Mouse (Mus musculus): ENCODE results near the gene Bpi. TPM values are rescaled to one million over a fixed set of nuclear protein-coding genes. Genes with fewer than 3 reads are reported as not detected.

Bpi gene
- polyA plus RNA-seq, 2 experiments, result 0.03 TPM; not detected in 1

GRCm38 (mm10) chr2:158276451-158276850, 18.6 kb downstream of the Bpi start:
- Histone ChIP-seq H3K9ac (ENCODE audit: low read depth, low read length, severe bottlenecking) (no peak overlapping the region), H3K9me3 (ENCODE audit: control insufficient read depth, low read length) (no peaks in the 10 kb centered on the region), H3K27ac (replicated peaks; ENCODE audit: low read depth, low read length) (no peak overlapping the region), H3K4me1 (ENCODE audit: control insufficient read depth, insufficient read depth, low read length) (peaks cover 8% of the 10 kb centered on the region; the same call in 1 of the 2 replicates), H3K27me3 (ENCODE audit: control insufficient read depth, insufficient read depth, low read length) (no peaks in the 10 kb centered on the region), H3K36me3 (ENCODE audit: control insufficient read depth, insufficient read depth, low read length) (no peaks in the 10 kb centered on the region), H3K4me3 (replicated peaks; ENCODE audit: low read length) (no peak overlapping the region), H3K4me2 (replicated peaks; ENCODE audit: low read depth, low read length, severe bottlenecking) (no peak overlapping the region)
- no peak for DNase-seq (ENCODE audit: low spot score)
- no peak for TF ChIP-seq POLR2A (IDR thresholded peaks at IDR 0.05; ENCODE audit: borderline replicate concordance, extremely low read depth, insufficient read depth, insufficient read length)
- WGBS, result 72% methylated on average over 6 of the region's 6 CpGs
- ATAC-seq (ENCODE audit: low FRiP score, low read depth), result no peak

GRCm38 (mm10) chr2:158276878-158277277, 19.0 kb downstream of the Bpi start:
- H3K36me3 ChIP-seq (ENCODE audit: control insufficient read depth, insufficient read depth, low read length), result no peaks in the 10 kb centered on the region
- 66% methylated on average over 4 of the region's 4 CpGs for WGBS

GRCm38 (mm10) chr2:158279656-158280055, 21.8 kb downstream of the Bpi start:
- 87% methylated on average over 4 of the region's 4 CpGs for WGBS
- Histone ChIP-seq H3K36me3 (ENCODE audit: control insufficient read depth, insufficient read depth, low read length) (no peaks in the 10 kb centered on the region), H3K27ac (replicated peaks; ENCODE audit: low read depth, low read length) (no peak overlapping the region), H3K9ac (ENCODE audit: low read depth, low read length, severe bottlenecking) (no peak overlapping the region), H3K4me1 (ENCODE audit: control insufficient read depth, insufficient read depth, low read length) (peaks cover 5% of the 10 kb centered on the region; the same call in 1 of the 2 replicates), H3K4me2 (replicated peaks; ENCODE audit: low read depth, low read length, severe bottlenecking) (no peak overlapping the region), H3K4me3 (replicated peaks; ENCODE audit: low read length) (no peak overlapping the region), H3K27me3 (ENCODE audit: control insufficient read depth, insufficient read depth, low read length) (no peaks in the 10 kb centered on the region), H3K9me3 (ENCODE audit: control insufficient read depth, low read length) (no peaks in the 10 kb centered on the region)
- DNase-seq (ENCODE audit: low spot score), result no peak
- TF ChIP-seq POLR2A (IDR thresholded peaks at IDR 0.05; ENCODE audit: borderline replicate concordance, extremely low read depth, insufficient read depth, insufficient read length), result no peak
- no peak for ATAC-seq (ENCODE audit: low FRiP score, low read depth)

More at GRCm38 (mm10) chr2:158276878-158277277, 19.0 kb downstream of the Bpi start:
- H3K9ac ChIP-seq (ENCODE audit: low read depth, low read length, severe bottlenecking), result no peak overlapping the region
- no peak overlapping the region for H3K4me3 ChIP-seq (replicated peaks; ENCODE audit: low read length)
- no peak for TF ChIP-seq POLR2A (IDR thresholded peaks at IDR 0.05; ENCODE audit: borderline replicate concordance, extremely low read depth, insufficient read depth, insufficient read length)
- H3K27ac ChIP-seq (replicated peaks; ENCODE audit: low read depth, low read length), result no peak overlapping the region
- no peaks in the 10 kb centered on the region for H3K9me3 ChIP-seq (ENCODE audit: control insufficient read depth, low read length)
- H3K4me1 ChIP-seq (ENCODE audit: control insufficient read depth, insufficient read depth, low read length), result peaks cover 11% of the 10 kb centered on the region; the same call in 1 of the 2 replicates
- no peaks in the 10 kb centered on the region for H3K27me3 ChIP-seq (ENCODE audit: control insufficient read depth, insufficient read depth, low read length)
- DNase-seq (ENCODE audit: low spot score) (no peak), ATAC-seq (ENCODE audit: low FRiP score, low read depth) (no peak)
- no peak overlapping the region for H3K4me2 ChIP-seq (replicated peaks; ENCODE audit: low read depth, low read length, severe bottlenecking)

- H3K4me1 ChIP-seq (ENCODE audit: control insufficient read depth, insufficient read depth, low read length), result peaks cover 6% of the 10 kb centered on the region; the same call in 1 of the 2 replicates
- H3K4me3 ChIP-seq (replicated peaks; ENCODE audit: low read length), result no peak overlapping the region
- no peak overlapping the region for H3K4me2 ChIP-seq (replicated peaks; ENCODE audit: low read depth, low read length, severe bottlenecking)
- no peaks in the 10 kb centered on the region for H3K9me3 ChIP-seq (ENCODE audit: control insufficient read depth, low read length)
- no peak overlapping the region for H3K9ac ChIP-seq (ENCODE audit: low read depth, low read length, severe bottlenecking)
- no peak for TF ChIP-seq POLR2A (IDR thresholded peaks at IDR 0.05; ENCODE audit: borderline replicate concordance, extremely low read depth, insufficient read depth, insufficient read length)
- DNase-seq (ENCODE audit: low spot score) (no peak), ATAC-seq (ENCODE audit: low FRiP score, low read depth) (no peak)
- no peaks in the 10 kb centered on the region for H3K27me3 ChIP-seq (ENCODE audit: control insufficient read depth, insufficient read depth, low read length)
- H3K36me3 ChIP-seq (ENCODE audit: control insufficient read depth, insufficient read depth, low read length), result no peaks in the 10 kb centered on the region
- WGBS, result 61% methylated on average over 16 of the region's 16 CpGs
- no peak overlapping the region for H3K27ac ChIP-seq (replicated peaks; ENCODE audit: low read depth, low read length)
These were observed 23.8 kb downstream of the Bpi start for GRCm38 (mm10) chr2:158281497-158282205.

DNA sequence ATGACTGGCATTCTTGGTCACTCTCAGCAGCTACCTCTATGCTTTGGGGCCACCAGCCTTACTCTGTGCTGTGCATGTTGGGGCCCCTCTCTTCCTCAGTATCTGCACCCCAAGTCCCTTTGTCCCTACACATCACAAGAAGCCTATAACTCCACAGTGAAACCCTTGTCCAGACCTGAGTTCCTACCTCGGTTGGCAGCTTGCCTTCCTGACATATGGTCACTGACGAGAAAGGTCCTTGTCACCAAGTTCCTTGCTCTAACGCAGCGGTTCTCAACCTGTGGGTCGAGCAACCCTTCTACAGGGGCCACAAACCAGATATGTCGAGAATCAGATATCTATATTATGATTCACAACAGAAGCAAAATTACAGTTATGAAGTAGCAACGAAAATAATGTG, 25.2 kb downstream of the Bpi start:
- no peak overlapping the region for H3K9ac ChIP-seq (ENCODE audit: low read depth, low read length, severe bottlenecking)
- no peak overlapping the region for H3K4me3 ChIP-seq (replicated peaks; ENCODE audit: low read length)
- DNase-seq (ENCODE audit: low spot score), result no peak
- 75% methylated on average over 7 of the region's 7 CpGs for WGBS
- H3K27ac ChIP-seq (replicated peaks; ENCODE audit: low read depth, low read length), result no peak overlapping the region
- no peak for TF ChIP-seq POLR2A (IDR thresholded peaks at IDR 0.05; ENCODE audit: borderline replicate concordance, extremely low read depth, insufficient read depth, insufficient read length)
- H3K36me3 ChIP-seq (ENCODE audit: control insufficient read depth, insufficient read depth, low read length), result no peaks in the 10 kb centered on the region
- H3K4me1 ChIP-seq (ENCODE audit: control insufficient read depth, insufficient read depth, low read length), result peaks cover 6% of the 10 kb centered on the region; the same call in 1 of the 2 replicates
- H3K27me3 ChIP-seq (ENCODE audit: control insufficient read depth, insufficient read depth, low read length), result no peaks in the 10 kb centered on the region
- H3K9me3 ChIP-seq (ENCODE audit: control insufficient read depth, low read length), result no peaks in the 10 kb centered on the region
- H3K4me2 ChIP-seq (replicated peaks; ENCODE audit: low read depth, low read length, severe bottlenecking), result no peak overlapping the region
- ATAC-seq (ENCODE audit: low FRiP score, low read depth), result no peak
